Mouse (Mus musculus) embryonic facial prominence, embryonic 12.5 days (tissue): ENCODE measurements around the gene Socs5. TPM values are rescaled to one million over a fixed set of nuclear protein-coding genes. Genes with fewer than 3 reads are reported as not detected.

ENCODE experiments used
- microRNA-seq: library from miRNA; unstranded; fragments of <30 nt; microRNA quantifications from one replicate; pipeline ENCODE4, GENCODE M21; 2017
- polyA plus RNA-seq: library from polyadenylated mRNA; unstranded; fragments of >200 nt; fragmentation: Nextera tagmentation; extraction: Ambion mirVana; gene quantifications from 2 replicates; pipeline ENCODE4 v1.2.1, GENCODE M21; 2016

Socs5 gene
- polyA plus RNA-seq, 1 experiment from 2014 or later = 23.6 TPM

Small RNAs within 50 kb of the gene (microRNA-seq; reads per million reads assigned to microRNA genes)
- gene Gm22346 = not detected

Other genes with a start within 250 kb of the Socs5 start
- gene Tmem247, start 190.3 kb upstream of the Socs5 start, polyA plus RNA-seq = not detected in 2 replicates
- gene Atp6v1e2, start 159.8 kb upstream of the Socs5 start, polyA plus RNA-seq = not detected in 2 replicates
- 26.6 and 30.0 TPM in 2 replicates for gene Rhoq, start 144.6 kb upstream of the Socs5 start, polyA plus RNA-seq
- gene Pigf, start 82.3 kb upstream of the Socs5 start, polyA plus RNA-seq = 32.1 and 32.7 TPM in 2 replicates
- gene Cript, start 82.1 kb upstream of the Socs5 start, polyA plus RNA-seq = 144 and 152 TPM in 2 replicates
- 77.9 and 85.1 TPM in 2 replicates for gene Mcfd2, start 158.3 kb downstream of the Socs5 start, polyA plus RNA-seq
- 4.8 and 5.8 TPM in 2 replicates for gene Ttc7, start 175.2 kb downstream of the Socs5 start, polyA plus RNA-seq